Mouse (Mus musculus) bone marrow, adult 2 months (tissue): ENCODE data around the gene Slc25a43.

Experiments used
- CTCF ChIP-seq: fragments of 200-500 bp; IDR thresholded peaks from 2 replicates; pipeline ENCODE4 v1.5.1; 2011; ENCODE audit warnings: low read length, control low read depth; ENCODE audit not compliant: control insufficient read depth, insufficient read depth
- POLR2A ChIP-seq: fragments of 200-500 bp; IDR thresholded peaks from 2 replicates; pipeline ENCODE4 v1.6.1; 2011; ENCODE audit warnings: low read depth, mild to moderate bottlenecking, control low read depth, low read length, borderline replicate concordance; ENCODE audit not compliant: control insufficient read depth

DNA sequence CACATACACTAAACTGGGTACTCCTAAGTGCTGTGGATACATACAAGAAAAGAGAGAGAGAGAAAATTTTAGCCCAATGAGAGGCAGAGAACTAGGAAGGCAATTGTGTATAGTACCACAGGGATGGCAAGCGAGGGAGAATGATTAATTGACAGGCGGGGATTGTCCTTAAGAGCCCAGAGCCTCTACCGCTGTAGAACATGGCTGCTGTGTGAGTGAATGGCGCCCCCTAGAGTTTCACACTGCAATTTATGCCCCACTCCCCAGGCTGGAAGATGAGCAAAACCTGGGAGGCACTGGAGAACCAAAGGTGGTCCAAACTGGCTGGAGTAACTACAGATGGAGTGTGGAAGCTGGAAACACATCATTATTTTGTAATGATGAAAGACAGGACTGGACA, 76.7 kb downstream of the Slc25a43 start:
- TF ChIP-seq CTCF (peak; percentile 70), POLR2A (no peak)
